19 mouse cellular contexts compared by ENCODE assay signal in the genomic region with DNA sequence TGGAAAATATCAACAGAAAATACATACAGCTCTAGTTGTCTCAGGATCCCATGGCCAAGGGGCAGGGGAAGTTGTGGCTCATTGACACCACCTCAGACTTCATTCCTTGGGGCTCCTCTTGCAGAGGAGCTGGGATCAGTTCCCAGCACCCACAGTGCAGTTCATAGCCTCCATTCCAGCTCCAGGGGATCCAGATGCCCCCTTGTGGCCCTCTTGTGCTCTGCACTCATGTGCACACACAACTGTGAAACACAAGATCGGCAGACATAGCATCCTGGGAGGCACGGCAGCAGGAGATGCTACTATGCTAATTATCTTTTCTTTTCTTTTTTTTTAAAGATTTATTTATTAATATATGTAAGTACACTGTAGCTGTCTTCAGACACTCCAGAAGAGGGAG. TPM values are rescaled to one million over a fixed set of nuclear protein-coding genes. Genes with fewer than 3 reads are reported as not detected.
DNase-seq lines count a peak whose midpoint lies in the region; ATAC-seq and TF ChIP-seq lines count a peak whose summit lies in the region.
"Had no signal": no experiment of that assay in that cellular context is flagged by ENCODE, and none has a peak within 500 bp of the region (broad histone marks: within the 10 kb centered on the region; RNA-seq: fewer than 3 reads in every experiment).

No protein-coding gene starts in this region.

- WGBS in kidney, postnatal 0 days = 96% methylated on average over 2 of the region's 2 CpGs
- 96% methylated on average over 2 of the region's 2 CpGs for WGBS in small intestine, adult 2 months
- 97% methylated on average over 2 of the region's 2 CpGs for WGBS in embryonic facial prominence, embryonic 10.5 days

- no peaks in the 10 kb centered on the region for H3K9me3 ChIP-seq in kidney, postnatal 0 days (replicated peaks; ENCODE audit: low read length)
- H3K9me3 ChIP-seq in MEL (replicated peaks; ENCODE audit: insufficient read depth, low read length) = no peaks in the 10 kb centered on the region
- peaks cover 3% of the 10 kb centered on the region; the same call in 1 of the 2 replicates for H3K9me3 ChIP-seq in embryonic facial prominence, embryonic 10.5 days
- H3K9me3 ChIP-seq: limb, embryonic 10.5 days had no signal

- no peak overlapping the region for H3K4me3 ChIP-seq in kidney, postnatal 0 days (replicated peaks; ENCODE audit: low read depth, low read length)
- H3K4me3 ChIP-seq in testis, adult 2 months (ENCODE audit: control insufficient read depth, low read depth, low read length) = peak overlapping the region; percentile 43
- no peak overlapping the region for H3K4me3 ChIP-seq in MEL (ENCODE audit: control insufficient read depth in 1 of 2, insufficient read depth in 1 of 2, low read depth in 2 of 2, low read length in 2 of 2)
- no peak overlapping the region for H3K4me3 ChIP-seq in small intestine, adult 2 months (ENCODE audit: low read depth, low read length)
- no peak overlapping the region for H3K4me3 ChIP-seq in embryonic facial prominence, embryonic 10.5 days
- H3K4me3 ChIP-seq: forebrain, embryonic 13.5 days; limb, embryonic 10.5 days had no signal

- H3K27me3 ChIP-seq in kidney, postnatal 0 days (ENCODE audit: insufficient read depth, low read length) = no peaks in the 10 kb centered on the region
- H3K27me3 ChIP-seq in testis, adult 2 months (ENCODE audit: control insufficient read depth, insufficient read depth, low read length) = no peaks in the 10 kb centered on the region
- no peaks in the 10 kb centered on the region for H3K27me3 ChIP-seq in MEL (ENCODE audit: control insufficient read depth in 1 of 2, insufficient read depth in 2 of 2, low read length in 2 of 2)
- H3K27me3 ChIP-seq in small intestine, adult 2 months (ENCODE audit: control insufficient read depth, insufficient read depth, low read length) = no peaks in the 10 kb centered on the region
- peaks cover 4% of the 10 kb centered on the region for H3K27me3 ChIP-seq in embryonic facial prominence, embryonic 10.5 days (replicated peaks; ENCODE audit: low read depth, poor library complexity, severe bottlenecking)
- H3K27me3 ChIP-seq: forebrain, embryonic 13.5 days had no signal

- H3K9ac ChIP-seq in kidney, postnatal 0 days (ENCODE audit: low read depth, low read length) = no peak overlapping the region
- H3K9ac ChIP-seq in MEL (ENCODE audit: control insufficient read depth, low read depth, low read length, poor library complexity, severe bottlenecking) = no peak overlapping the region
- H3K9ac ChIP-seq: forebrain, embryonic 13.5 days had no signal

- TF ChIP-seq EP300 in MEL (IDR thresholded peaks at IDR 0.05; ENCODE audit: low read depth in 1 of 2, low read length in 2 of 2) = no peak

- no peaks in the 10 kb centered on the region for H3K4me1 ChIP-seq in kidney, postnatal 0 days (replicated peaks; ENCODE audit: insufficient read depth, low read length)
- H3K4me1 ChIP-seq in testis, adult 2 months (ENCODE audit: control insufficient read depth, insufficient read depth, low read length) = peaks cover 2% of the 10 kb centered on the region; the same call in 1 of the 2 replicates
- H3K4me1 ChIP-seq in MEL (ENCODE audit: control insufficient read depth in 1 of 2, insufficient read depth in 2 of 2, low read length in 2 of 2) = no peaks in the 10 kb centered on the region; a peak in 1 of 4 replicates
- no peaks in the 10 kb centered on the region for H3K4me1 ChIP-seq in small intestine, adult 2 months (ENCODE audit: control insufficient read depth, insufficient read depth, insufficient read length, low read length)
- peaks cover 17% of the 10 kb centered on the region for H3K4me1 ChIP-seq in embryonic facial prominence, embryonic 10.5 days
- H3K4me1 ChIP-seq: forebrain, embryonic 13.5 days had no signal

- no peak for ATAC-seq in kidney, postnatal 0 days (replicated peaks; ENCODE audit: low FRiP score, low read depth)
- ATAC-seq: forebrain, embryonic 13.5 days had no signal

- no peak overlapping the region for H3K27ac ChIP-seq in kidney, postnatal 0 days
- H3K27ac ChIP-seq in testis, adult 2 months (ENCODE audit: control insufficient read depth, insufficient read depth, low read depth, low read length) = no peak overlapping the region
- no peak overlapping the region for H3K27ac ChIP-seq in MEL (ENCODE audit: control insufficient read depth, low read depth, low read length)
- no peak overlapping the region for H3K27ac ChIP-seq in small intestine, adult 2 months (ENCODE audit: insufficient read depth, low read depth, low read length)
- H3K27ac ChIP-seq in embryonic facial prominence, embryonic 10.5 days (replicated peaks) = no peak overlapping the region
- H3K27ac ChIP-seq: forebrain, embryonic 13.5 days; limb, embryonic 10.5 days had no signal

- TF ChIP-seq RAD21 in MEL (IDR thresholded peaks at IDR 0.05; ENCODE audit: low read depth, low read length) = peak; percentile 20; the same call in 1 of the 2 replicates

- no peaks in the 10 kb centered on the region for H3K36me3 ChIP-seq in kidney, postnatal 0 days (ENCODE audit: insufficient read depth, low read length)
- H3K36me3 ChIP-seq in testis, adult 2 months (ENCODE audit: control insufficient read depth, insufficient read depth, low read length) = no peaks in the 10 kb centered on the region
- no peaks in the 10 kb centered on the region for H3K36me3 ChIP-seq in MEL (ENCODE audit: control insufficient read depth in 1 of 2, insufficient read depth in 2 of 2, low read length in 2 of 2)
- no peaks in the 10 kb centered on the region for H3K36me3 ChIP-seq in small intestine, adult 2 months (ENCODE audit: control insufficient read depth, insufficient read depth, low read length)
- no peaks in the 10 kb centered on the region for H3K36me3 ChIP-seq in embryonic facial prominence, embryonic 10.5 days (replicated peaks)
- H3K36me3 ChIP-seq: limb, embryonic 10.5 days had no signal

- no peak for DNase-seq in kidney, postnatal 0 days (ENCODE audit: low spot score)
- DNase-seq in kidney, postnatal 14 days = no peak
- DNase-seq in testis, postnatal 10 days (ENCODE audit: low spot score) = no peak
- peak; percentile 49 for DNase-seq in MEL (ENCODE audit: low read depth, low spot score)
- no peak for DNase-seq in embryo, embryonic 10.5 days (ENCODE audit: low spot score)
- DNase-seq in embryonic facial prominence, embryonic 10.5 days (ENCODE audit: low spot score) = no peak
- DNase-seq: cerebellum, postnatal 10 days; kidney, adult 9 months; layer of hippocampus, postnatal 36 days; lung, postnatal 36 days; right cerebral cortex, postnatal 25 days had no signal

- H3K4me2 ChIP-seq in kidney, postnatal 0 days (ENCODE audit: low read length) = no peak overlapping the region
- H3K4me2 ChIP-seq: forebrain, embryonic 13.5 days; midbrain, embryonic 11.5 days had no signal

- no peaks in the 10 kb centered on the region for H3K79me2 ChIP-seq in MEL (ENCODE audit: control insufficient read depth, insufficient read depth, low read length, poor library complexity)

- TF ChIP-seq POLR2A in testis, adult 2 months (IDR thresholded peaks at IDR 0.05; ENCODE audit: control insufficient read depth, low read depth, low read length) = no peak
- no peak for TF ChIP-seq POLR2A in MEL (IDR thresholded peaks at IDR 0.05; ENCODE audit: control insufficient read depth in 1 of 2, insufficient read depth in 1 of 2, low read depth in 1 of 2, low read length in 2 of 2, poor library complexity in 1 of 2)
- TF ChIP-seq POLR2A in small intestine, adult 2 months (IDR thresholded peaks at IDR 0.05; ENCODE audit: low read depth, low read length) = no peak

- peak; percentile 18; the same call in 1 of the 2 replicates for TF ChIP-seq CTCF in kidney, postnatal 0 days (IDR thresholded peaks at IDR 0.05; ENCODE audit: low read depth)
- TF ChIP-seq CTCF in testis, adult 2 months (IDR thresholded peaks at IDR 0.05; ENCODE audit: control insufficient read depth, insufficient read depth, insufficient replicate concordance, low read depth, low read length) = peak; percentile 57; the same call in 1 of the 2 replicates
- TF ChIP-seq CTCF in MEL (IDR thresholded peaks at IDR 0.05 in 2 of 3, conservative IDR thresholded peaks at IDR 0.05 in 1 of 3; ENCODE audit: control insufficient read depth in 1 of 3, insufficient read depth in 1 of 3, low read depth in 2 of 3, low read length in 3 of 3, poor library complexity in 1 of 3, severe bottlenecking in 1 of 3) = peak; percentile 46 to 50 (median 49)
- peak; percentile 31; the same call in 1 of the 2 replicates for TF ChIP-seq CTCF in small intestine, adult 2 months (IDR thresholded peaks at IDR 0.05; ENCODE audit: extremely low read depth, insufficient read length, insufficient replicate concordance, low read depth, low read length)

RNA-seq across cellular contexts. Expression of a gene that starts 12.5 kb away (rescaled TPM):
- polyA plus RNA-seq in kidney, postnatal 0 days (2015; fragmentation: Nextera tagmentation; extraction: Ambion mirVana) = 6.8 and 7.5 TPM in 2 replicates
- 17.1 and 19.4 TPM in 2 replicates for polyA plus RNA-seq in testis, adult 2 months (2012; rRNA removed)
- 10.0 and 13.1 TPM in 2 replicates for total RNA-seq in MEL (2012; rRNA removed)
- polyA plus RNA-seq in MEL (2012; ENCODE audit: insufficient read depth in 1 of 2, insufficient read length in 2 of 2, low read depth in 1 of 2, low replicate concordance in 2 of 2, missing spikeins in 1 of 2) = 10 to 100 TPM in 1 of 2 experiments, not detected in 1; 22.5 TPM
- polyA plus RNA-seq in small intestine, adult 2 months (2012; rRNA removed) = 26.1 and 49.9 TPM in 2 replicates
- 5.1 and 5.8 TPM in 2 replicates for polyA plus RNA-seq in embryonic facial prominence, embryonic 10.5 days (2016; fragmentation: Nextera tagmentation; extraction: Ambion mirVana)

RNA-seq across cellular contexts. Expression of a gene that starts 18.8 kb away (rescaled TPM):
- polyA plus RNA-seq in kidney, postnatal 0 days (2015; fragmentation: Nextera tagmentation; extraction: Ambion mirVana) = 0.09 and 0.13 TPM in 2 replicates
- polyA plus RNA-seq in testis, adult 2 months (2012; rRNA removed) = 0.25 and 0.40 TPM in 2 replicates
- 1.2 and 1.4 TPM in 2 replicates for total RNA-seq in MEL (2012; rRNA removed)
- polyA plus RNA-seq in MEL (2012; ENCODE audit: insufficient read depth in 1 of 2, insufficient read length in 2 of 2, low read depth in 1 of 2, low replicate concordance in 2 of 2, missing spikeins in 1 of 2) = 1 to 10 TPM in 1 of 2 experiments, not detected in 1; 2.2 TPM
- 2.5 and 5.4 TPM in 2 replicates for polyA plus RNA-seq in small intestine, adult 2 months (2012; rRNA removed)
- polyA plus RNA-seq in embryonic facial prominence, embryonic 10.5 days (2016; fragmentation: Nextera tagmentation; extraction: Ambion mirVana) = not detected in 2 replicates
- total RNA-seq: gastrocnemius, postnatal 4 days had no signal
- polyA plus RNA-seq: heart, embryonic 14.5 days; limb, embryonic 10.5 days; neural tube, embryonic 14.5 days had no signal

RNA-seq across cellular contexts. Expression of a gene that starts 22.2 kb away (rescaled TPM):
- polyA plus RNA-seq in kidney, postnatal 0 days (2015; fragmentation: Nextera tagmentation; extraction: Ambion mirVana) = 8.4 and 10.2 TPM in 2 replicates
- 11.0 and 13.1 TPM in 2 replicates for polyA plus RNA-seq in testis, adult 2 months (2012; rRNA removed)
- total RNA-seq in MEL (2012; rRNA removed) = 10.4 and 13.5 TPM in 2 replicates
- polyA plus RNA-seq in MEL (2012; ENCODE audit: insufficient read depth in 1 of 2, insufficient read length in 2 of 2, low read depth in 1 of 2, low replicate concordance in 2 of 2, missing spikeins in 1 of 2) = 10 to 100 TPM in 1 of 2 experiments, not detected in 1; 54.7 TPM
- polyA plus RNA-seq in small intestine, adult 2 months (2012; rRNA removed) = 63.9 and 71.9 TPM in 2 replicates
- polyA plus RNA-seq in embryonic facial prominence, embryonic 10.5 days (2016; fragmentation: Nextera tagmentation; extraction: Ambion mirVana) = 12.4 and 13.9 TPM in 2 replicates

RNA-seq across cellular contexts. Expression of a gene that starts 36.0 kb away (rescaled TPM):
- 4.2 and 5.5 TPM in 2 replicates for polyA plus RNA-seq in kidney, postnatal 0 days (2015; fragmentation: Nextera tagmentation; extraction: Ambion mirVana)
- polyA plus RNA-seq in testis, adult 2 months (2012; rRNA removed) = 0.72 and 1.5 TPM in 2 replicates
- total RNA-seq in MEL (2012; rRNA removed) = 7.3 and 8.9 TPM in 2 replicates
- 10 to 100 TPM in 1 of 2 experiments, not detected in 1; 10.7 TPM for polyA plus RNA-seq in MEL (2012; ENCODE audit: insufficient read depth in 1 of 2, insufficient read length in 2 of 2, low read depth in 1 of 2, low replicate concordance in 2 of 2, missing spikeins in 1 of 2)
- 0.90 and 2.9 TPM in 2 replicates for polyA plus RNA-seq in small intestine, adult 2 months (2012; rRNA removed)
- polyA plus RNA-seq in embryonic facial prominence, embryonic 10.5 days (2016; fragmentation: Nextera tagmentation; extraction: Ambion mirVana) = 4.7 and 5.1 TPM in 2 replicates

RNA-seq across cellular contexts. Expression of a gene that starts 46.7 kb away (rescaled TPM):
- 87.2 and 90.3 TPM in 2 replicates for polyA plus RNA-seq in kidney, postnatal 0 days (2015; fragmentation: Nextera tagmentation; extraction: Ambion mirVana)
- 51.3 and 65.9 TPM in 2 replicates for polyA plus RNA-seq in testis, adult 2 months (2012; rRNA removed)
- 47.5 and 47.6 TPM in 2 replicates for total RNA-seq in MEL (2012; rRNA removed)
- 10 to 100 TPM in 1 of 2 experiments, not detected in 1; 87.1 TPM for polyA plus RNA-seq in MEL (2012; ENCODE audit: insufficient read depth in 1 of 2, insufficient read length in 2 of 2, low read depth in 1 of 2, low replicate concordance in 2 of 2, missing spikeins in 1 of 2)
- polyA plus RNA-seq in small intestine, adult 2 months (2012; rRNA removed) = 35.9 and 64.7 TPM in 2 replicates
- 173 and 179 TPM in 2 replicates for polyA plus RNA-seq in embryonic facial prominence, embryonic 10.5 days (2016; fragmentation: Nextera tagmentation; extraction: Ambion mirVana)
